Mouse (Mus musculus): Measurements from ENCODE around the gene Zbtb42.

- TF ChIP-seq CTCF (IDR thresholded peaks at IDR 0.05; ENCODE audit: low read depth) (no peak), EP300 (IDR thresholded peaks at IDR 0.05; ENCODE audit: low read depth) (no peak)
Measured at GRCm38 (mm10) chr12:112632084-112632777, 46.4 kb upstream of the Zbtb42 start.

All from liver, postnatal 0 days (tissue).